Mouse (Mus musculus) gastrocnemius, postnatal 4 days (tissue): ENCODE results near the gene Dynll1. TPM values are rescaled to one million over a fixed set of nuclear protein-coding genes. Genes with fewer than 3 reads are reported as not detected.
"Not testable (repeated sequence)": the region's sequence is repeated elsewhere in the genome, so short reads cannot be mapped to it uniquely, and the experiment has no call there.

ENCODE experiments used
- DNase-seq, 2 experiments: peaks; one replicate each; pipeline ENCODE4 v3.0.0; 2021 to 2022; ENCODE audit warnings: low spot score in 2 of 2, mixed read lengths in 2 of 2
- total RNA-seq, 2 experiments: library from RNA; stranded (reverse); gene quantifications; 2 replicates each; pipeline ENCODE4 v1.2.3; 2021

Dynll1 gene
- total RNA-seq, 2 experiments from 2014 or later, result 314 to 330 TPM

DNA sequence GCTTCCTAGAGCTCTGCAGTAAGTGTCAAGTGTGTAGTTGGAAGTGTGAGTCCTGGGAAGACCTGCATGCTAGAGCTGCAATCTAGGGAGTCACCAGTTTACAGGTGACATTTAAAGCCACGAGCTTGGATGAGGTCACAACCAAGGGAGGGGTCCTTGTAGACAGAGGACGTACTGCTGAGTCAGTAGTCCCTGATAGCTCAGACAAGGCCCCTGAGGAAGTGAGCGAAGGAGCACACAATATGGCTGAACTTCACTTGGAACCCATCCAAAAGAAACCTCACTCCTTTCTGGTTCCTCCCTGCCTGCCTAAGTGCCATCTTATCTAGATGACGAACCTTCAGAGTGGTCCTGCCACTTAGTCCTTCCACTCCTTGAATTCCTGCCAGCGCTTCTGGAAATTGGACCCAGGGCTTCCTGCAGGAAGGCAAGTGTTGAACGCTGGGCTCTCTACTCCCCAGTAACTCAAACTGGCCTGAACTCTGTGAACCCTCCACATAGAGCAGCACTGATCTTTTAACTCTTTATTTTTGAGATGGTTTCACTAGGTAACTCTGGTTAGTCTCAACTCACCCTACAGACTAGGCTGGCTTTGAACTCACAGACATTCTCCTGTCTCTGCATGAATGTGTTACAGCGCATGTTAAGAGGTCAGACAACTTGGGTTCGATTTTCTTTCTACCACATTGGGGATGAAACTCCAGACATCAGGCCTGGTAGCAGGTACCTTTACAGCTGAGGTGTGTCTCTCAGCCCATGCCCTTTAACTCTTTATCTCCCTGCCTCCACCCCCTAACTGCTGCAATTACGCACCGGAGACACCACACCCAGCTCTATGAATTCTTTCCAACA lies 12.2 kb upstream of the Dynll1 start:
- DNase-seq, result no peak

DNA sequence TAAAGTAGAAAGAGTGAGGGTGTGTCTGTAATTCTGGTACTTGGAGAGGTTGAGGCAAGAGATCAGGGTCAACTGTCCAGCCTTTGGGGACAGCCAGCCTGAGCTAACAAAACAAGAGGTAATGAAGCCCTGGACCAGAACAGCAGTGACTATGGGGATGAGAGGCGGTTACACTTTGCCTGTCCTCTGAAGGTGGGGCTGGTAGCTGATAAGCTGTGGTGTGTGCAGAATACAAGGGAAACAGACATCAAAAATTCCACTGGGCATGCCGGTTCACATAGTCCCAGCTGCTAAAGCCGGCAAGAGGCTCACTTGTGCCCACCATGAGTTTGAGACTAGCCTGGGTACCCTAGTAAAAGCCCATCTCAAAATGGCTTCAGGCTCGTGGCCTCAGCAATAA lies 11.6 kb upstream of the Dynll1 start:
- DNase-seq, result no peak

DNA sequence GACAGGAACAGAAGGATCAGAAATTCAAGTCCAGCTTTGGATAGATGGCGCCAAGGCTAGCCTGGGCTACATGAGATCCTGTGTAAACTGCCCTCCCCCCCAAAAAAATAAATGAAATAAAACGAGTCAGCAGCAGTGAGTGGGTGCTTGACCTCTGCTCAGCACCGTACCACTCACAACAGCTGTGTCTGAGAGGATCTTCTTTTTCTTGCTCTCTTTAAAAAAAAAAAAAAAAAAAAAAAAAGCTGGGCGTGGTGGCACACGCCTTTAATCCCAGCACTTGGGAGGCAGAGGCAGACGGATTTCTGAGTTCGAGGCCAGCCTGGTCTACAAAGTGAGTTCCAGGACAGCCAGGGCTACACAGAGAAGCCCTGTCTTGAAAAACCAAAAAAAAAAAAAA lies 1.4 kb upstream of the Dynll1 start:
- DNase-seq, result not testable (repeated sequence)

DNA sequence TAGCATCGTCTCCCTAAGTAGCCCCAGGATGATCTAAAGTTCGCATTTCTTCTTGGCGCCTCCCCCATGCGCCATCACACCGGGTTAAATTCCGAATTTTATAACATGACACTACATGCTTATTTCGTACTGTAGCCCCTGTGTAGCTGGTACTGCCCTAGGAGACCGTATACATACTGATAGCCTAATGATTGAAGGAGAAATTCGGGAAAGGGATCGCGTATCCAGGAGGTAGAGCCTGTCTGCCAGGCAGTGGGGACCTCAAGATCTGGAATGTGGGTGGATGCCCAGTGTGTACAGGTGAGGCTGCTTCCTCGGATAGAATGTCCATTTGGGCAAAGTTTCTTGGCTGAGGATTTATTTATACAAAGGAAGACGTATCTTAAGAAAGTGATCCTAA lies 816 bp upstream of the Dynll1 start:
- no peak for DNase-seq

DNA sequence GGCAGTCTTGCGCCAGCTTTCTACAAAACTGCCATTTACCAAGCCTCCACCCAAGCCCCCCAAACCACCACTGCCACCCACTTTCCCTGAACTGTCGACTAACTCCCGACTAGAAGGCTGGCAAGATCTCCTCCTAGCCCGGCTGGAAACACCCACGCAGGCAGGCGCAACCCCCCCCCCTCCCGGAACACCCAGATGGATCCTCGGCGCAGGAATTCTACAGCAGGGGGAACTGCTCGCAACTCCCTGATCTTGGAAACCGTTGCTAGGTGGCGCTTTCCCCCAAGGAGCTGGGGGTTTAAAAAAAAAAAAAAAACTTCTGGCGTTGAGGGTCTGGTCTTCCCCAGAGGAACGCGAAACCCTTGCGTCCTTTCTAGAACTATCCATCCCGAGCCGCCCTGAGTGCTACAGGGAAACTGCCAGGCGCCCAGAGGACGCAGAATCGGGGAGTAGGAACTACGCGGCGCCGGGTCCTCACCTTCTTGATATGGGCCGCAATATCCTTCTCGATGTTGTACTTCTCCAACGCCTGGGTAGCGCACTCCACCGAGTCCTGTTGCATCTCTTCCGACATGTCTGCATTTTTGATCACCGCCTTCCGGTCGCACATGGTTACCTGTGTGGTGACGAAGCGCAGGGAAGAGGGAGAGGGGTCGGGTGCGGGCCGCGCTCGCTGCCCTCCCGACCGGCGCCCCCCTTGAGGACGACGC lies 609 bp downstream of the Dynll1 start:
- peak; percentile 24 to 55 for DNase-seq

DNA sequence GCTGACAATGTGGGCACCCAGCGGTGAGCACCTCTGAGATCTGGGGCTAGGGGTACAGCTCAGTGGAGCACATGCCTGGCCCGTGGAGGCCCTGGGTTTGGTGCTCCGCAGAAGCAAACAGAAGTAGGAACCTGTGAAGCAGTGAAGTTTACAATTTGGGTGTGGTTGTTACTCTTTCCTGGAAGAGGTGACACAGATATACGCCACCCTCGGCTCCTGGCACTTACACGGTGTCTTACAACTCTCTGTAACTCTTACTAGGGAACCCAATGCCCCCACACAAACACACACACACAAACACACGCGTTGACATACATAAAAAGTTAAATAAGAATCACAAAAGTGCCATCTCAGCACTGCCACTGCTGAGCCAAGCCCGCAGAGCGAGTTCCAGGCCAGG lies 4.5 kb downstream of the Dynll1 start:
- no peak for DNase-seq

DNA sequence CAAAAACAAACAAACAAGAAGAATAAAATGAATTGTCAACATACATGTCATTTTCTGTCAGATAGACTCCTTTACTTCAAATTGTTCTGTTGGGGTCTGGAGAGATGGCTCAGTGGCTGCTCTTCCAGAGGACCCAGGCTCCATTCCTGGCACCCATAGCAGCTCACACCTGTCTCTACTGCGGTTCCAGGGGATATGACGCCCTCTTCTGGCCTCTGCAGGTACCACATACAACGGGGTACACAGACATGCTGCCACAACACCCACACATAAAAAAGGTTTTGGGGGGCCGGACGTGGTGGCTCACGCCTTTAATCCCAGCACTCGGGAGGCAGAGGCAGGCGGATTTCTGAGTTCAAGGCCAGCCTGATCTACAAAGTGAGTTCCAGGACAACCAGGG lies 6.6 kb downstream of the Dynll1 start:
- DNase-seq, result no peak

DNA sequence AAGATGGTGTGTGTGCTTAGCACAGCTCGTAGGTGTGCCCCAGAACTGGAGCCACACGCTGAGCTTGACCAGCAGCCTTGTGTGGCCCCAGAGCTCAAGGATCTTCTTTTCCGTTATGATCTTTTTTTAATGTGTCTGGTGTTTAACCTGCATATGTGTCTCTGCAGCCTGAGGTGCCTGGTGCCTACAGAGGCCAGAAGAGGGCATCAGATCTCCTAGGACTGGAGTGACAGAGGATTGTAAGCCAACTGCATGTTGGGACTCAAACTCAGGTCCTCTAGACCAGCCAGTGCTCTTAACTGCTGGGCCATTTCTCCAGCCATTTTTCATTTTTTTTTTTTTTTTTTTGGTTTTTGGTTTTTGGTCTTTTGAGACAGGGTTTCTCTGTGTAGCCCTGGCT lies 16.1 kb downstream of the Dynll1 start:
- DNase-seq, result no peak

DNA sequence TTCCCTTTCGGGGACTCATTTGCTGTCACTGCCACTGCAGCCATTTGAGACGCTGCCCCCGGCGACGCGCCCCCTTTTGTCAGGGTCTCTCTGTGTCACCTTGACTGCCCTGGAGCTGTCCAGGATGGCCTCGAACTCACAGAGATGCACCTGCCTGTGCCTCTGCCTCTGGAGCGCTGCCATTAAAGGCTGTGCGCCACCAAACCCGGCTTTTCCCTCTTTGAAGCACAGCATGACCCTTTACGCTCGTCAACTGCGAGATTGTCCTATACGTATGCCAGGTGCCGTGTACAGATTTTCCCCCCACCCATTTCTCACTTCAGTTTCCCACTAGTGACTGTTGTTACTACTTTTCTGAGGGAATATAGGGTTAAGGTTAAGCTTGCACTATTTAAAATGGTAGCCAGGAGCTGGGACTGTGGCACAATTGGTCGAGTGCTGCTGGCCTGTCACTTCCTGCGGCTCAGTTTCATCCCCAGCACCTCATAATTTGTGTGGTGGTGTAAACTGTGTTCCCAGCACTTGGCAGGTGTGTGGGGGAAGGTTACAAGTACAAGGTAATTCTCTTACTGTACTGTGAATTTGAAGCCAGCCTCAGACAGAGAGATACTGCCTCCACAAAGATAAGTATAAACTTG lies 20.6 kb downstream of the Dynll1 start:
- DNase-seq, result no peak

DNA sequence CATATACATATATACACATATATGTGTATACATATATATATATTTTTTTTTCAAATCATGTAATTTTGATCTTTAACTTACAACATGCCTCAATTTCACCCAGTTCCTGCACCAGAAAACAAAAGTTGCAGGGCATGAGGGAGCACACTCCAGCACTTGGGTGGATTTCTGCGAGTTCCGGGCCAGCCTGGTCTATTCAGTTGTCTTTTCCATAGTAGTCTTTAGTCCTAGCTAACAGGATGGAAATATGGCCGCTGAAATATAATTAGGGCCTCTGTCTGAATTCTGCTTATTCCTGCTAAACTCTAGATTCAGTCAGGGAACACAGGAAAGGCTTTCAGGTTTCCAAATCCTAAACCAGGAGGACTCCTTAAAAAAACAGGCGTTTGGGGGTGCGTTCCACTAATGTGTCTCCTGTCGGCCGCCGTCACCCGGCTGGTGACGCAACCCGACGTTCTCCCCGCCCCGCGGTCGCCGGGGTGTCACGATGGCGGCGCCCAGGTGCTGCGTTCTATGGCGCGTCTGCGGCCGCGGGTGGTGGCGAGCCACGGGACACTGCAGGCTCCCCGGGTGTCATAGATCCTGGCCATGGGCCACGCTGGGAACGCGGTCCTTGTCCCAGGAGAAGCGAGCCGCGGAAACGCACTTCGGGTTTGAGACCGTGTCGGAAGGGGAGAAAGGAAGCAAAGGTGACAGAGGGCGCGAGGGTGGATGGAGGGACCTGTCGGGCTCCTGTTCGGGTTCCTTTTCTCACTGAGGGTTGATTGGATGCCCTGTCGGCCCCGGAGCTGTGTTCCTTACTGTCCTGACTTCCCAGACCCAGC lies 21.4 kb downstream of the Dynll1 start, which contains the start of gene Coq5:
Gene Coq5, plus strand, starts transcription at position 441 of the 824 bp plus-strand sequence.
- DNase-seq, result peak; percentile 81 to 86

DNA sequence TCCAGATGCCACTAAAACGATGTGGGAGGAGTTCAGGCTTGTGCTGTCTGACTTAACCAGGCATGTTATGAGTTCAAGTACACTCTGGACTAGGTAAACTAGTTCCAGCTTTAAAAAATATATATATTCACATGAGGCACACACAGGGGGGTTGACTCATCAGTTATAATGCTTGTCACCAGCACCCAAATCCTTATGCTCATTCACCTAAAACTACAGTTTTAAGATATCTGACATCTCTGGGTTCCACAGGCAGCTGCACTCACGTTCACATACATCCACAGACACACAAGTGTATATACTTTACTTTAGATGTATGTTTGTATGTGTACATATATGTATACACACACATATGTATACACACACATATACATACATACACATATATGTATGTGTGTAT lies 22.0 kb downstream of the Dynll1 start:
- DNase-seq, result no peak

DNA sequence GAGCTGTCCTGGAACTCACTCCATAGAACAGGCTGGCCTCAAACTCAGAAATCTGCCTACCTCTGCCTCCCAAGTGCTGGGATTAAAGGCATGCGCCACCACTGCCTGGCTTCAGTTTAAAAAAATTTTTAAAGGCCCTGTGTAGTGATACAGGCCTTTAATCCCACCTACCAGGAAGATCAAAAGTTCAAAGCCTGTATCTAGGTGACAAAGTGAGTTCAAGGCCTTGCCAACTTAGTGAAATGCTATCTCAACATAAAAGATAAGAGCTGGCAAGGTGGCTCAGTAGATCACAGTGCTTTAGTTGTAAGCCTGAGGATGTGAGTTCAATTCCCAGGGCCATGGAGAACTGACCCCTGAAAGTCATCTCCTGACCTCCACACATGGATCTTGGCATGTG lies 22.7 kb downstream of the Dynll1 start:
- DNase-seq, result no peak

DNA sequence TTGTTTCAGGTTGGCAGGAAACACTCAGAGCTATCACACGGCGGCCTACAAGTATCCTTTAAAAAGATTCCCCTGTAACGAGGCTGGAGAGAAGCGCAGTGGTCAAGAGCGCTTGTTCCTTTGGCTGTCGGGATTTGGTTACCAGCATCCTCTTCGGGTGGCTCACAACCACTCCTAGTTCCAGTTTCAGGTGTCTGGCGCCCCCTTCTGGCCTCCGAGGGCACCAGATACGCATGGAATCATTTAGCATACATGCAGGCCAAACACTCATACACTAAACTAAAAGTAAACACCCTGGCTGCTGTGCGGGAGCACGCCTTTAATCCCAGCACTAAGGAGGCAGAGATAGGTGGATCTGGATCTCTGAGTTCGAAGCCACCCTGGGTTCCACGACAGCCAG lies 24.8 kb downstream of the Dynll1 start:
- no peak for DNase-seq

DNA sequence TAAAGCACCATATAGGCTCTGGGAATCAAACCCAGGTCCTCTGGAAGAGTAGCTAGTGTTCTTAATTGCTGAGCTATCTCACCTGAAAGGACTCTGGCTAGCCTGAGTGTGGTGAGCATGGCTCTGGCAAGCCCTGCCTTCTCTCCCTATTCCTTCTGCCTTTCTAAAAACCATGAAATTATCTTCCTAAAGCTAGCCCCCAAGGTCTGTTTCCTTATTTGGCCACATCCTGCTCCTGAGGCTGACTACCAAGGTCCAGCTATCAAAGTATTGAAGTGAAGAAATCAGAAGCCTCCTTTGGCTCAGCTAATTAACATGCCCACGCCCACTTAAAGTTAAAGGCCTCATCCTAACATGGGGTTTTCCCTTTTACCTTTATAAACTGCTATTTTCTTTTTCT lies 26.0 kb downstream of the Dynll1 start:
- no peak for DNase-seq

DNA sequence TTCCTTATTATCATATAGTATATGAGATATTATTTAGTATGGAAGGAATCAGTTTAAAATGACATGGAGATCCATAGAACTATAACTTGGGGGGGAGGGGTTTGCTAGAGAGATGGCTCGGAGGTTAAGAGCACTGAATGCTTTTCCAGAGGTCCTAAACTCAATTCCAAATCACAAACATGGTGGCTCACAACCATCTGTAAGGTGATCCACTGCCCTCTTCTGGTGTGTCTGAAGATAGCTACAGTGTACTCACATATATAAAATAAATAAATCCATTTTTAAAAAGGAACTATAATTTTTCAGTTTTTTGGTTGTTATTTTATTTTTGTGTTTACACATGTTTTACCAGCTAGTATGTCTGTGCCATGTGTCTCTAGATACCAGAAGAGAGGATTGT lies 26.4 kb downstream of the Dynll1 start:
- DNase-seq, result no peak

DNA sequence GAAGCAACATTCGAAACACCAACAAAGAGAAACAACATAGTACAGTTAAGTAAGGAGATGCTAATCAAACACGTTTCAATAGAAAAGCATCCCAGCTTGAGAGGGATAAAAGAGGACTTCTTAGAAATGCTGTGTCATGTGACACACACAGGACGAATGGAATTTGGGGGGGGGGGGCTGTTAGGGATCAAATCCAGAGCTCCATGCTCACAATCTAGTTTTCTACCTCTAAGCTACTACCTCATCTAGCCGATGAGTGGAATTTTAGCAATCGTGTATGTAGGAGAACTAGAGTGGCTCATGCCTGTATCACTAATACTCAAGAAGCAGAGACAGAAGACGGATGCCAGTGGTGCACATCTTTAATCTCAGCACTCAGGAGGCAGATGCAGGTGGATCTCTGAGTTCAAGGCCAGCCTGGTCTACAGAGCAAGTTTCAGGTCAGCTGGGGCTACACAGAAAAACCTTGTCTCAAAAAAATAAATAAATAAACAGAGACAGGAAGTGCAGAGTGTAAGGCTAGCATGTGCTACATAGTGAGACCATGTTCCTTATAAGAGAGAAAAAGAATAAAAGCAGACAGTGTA lies 27.2 kb downstream of the Dynll1 start:
- DNase-seq, result no peak

DNA sequence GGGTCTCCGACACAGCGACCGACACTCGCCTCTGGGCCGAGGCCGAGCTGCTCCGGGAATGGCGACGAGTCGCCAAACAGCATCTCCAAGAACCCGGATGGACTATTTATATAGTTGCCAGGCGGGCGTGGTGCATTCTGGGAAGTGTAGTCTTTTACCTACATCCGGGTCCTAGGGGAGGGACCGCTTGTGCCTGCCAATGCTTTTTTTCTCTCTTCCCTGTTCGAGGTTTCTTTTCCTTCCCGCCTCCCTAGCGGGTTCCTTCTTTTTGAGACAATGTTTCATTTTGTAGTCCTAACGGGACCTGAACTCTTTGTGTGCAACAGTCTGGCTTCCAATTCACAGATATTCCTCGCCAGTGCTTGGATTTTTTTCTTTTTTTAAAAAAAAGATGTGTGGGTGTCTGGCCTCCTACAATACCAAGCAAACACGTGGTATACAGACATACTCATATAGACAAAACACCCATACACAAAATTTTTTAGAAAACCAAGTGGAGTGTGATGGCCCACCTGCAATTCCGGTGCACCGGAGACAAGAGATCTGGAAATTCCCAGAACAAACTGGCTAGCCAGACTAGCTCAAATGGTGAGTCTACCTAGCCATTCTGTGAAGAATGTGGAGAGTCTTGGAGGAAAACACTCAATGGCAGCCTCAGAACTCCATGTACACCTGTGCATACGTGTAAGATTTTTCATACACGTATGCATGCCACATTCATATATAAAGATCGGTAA lies 27.8 kb downstream of the Dynll1 start, which contains the start of gene Rnf10:
Gene Rnf10, minus strand, starts transcription at position 87 of the 737 bp plus-strand sequence.
- DNase-seq, result peak; percentile 86 to 93

DNA sequence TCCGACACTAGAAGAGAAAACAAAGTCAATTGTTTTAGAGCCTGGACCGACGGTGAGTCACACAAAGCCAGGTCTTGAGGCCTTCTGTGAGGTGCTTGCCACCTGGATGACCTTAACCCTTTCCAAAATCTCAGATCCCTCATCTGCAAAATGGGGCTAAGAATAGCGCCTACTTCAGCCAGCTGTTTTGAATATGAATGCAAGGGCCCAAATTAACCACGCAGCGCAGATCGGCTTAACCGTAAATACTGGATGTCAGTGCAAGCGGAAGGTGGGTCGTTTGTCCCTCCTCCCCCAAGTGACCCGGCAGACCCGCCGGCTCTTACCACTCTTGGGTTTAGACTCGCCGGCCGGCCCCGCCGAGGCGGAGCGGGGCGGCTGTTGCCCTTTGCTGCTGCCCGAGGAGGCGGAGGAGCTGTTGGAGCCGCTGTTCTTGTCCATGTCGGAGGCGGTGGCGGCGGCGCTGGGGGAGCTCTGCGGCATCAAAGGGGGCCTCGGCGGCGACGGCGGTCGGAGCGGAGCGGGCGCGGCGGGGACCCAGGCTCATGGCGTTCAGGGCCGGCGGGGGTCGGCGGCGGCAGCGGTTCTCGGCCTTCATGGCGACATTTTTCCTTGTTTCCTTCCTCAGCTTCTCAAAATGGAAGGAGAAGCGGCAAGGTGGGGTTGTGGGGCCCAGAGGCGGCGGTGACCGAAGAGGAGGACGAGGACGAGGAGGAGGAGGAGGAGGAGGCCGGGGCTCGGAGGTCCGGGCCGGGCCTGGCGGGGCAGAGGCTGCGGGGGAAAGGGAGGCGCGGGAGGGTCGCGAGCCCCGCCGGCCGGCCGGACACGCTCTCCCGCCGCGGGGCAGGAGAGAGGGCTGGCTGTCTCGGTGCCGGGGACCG lies 28.6 kb downstream of the Dynll1 start:
- DNase-seq, result peak in 1 of 2 experiments; percentile 52

DNA sequence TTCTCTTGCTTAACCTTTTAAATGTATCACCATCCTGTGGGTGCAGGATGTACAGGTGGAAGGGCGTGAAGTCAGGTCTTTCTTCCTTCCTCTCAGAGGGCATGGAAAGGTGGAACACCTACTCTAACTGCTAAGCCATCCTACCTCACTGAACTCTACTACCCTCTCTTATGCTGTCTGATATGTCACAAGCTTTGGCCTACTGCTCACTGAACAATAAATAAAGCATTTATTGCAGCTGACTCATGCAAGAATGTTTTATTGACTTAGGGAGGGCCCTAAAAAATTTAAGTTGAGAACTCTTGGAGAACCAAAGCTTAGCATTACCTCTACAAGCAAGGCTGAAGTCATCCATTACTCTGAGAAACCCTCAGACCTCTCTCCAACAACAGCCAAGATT lies 30.8 kb downstream of the Dynll1 start:
- no peak for DNase-seq
